Mouse (Mus musculus): ENCODE results near the gene Dmrtc1c2. TPM values are rescaled to one million over a fixed set of nuclear protein-coding genes. Genes with fewer than 3 reads are reported as not detected.
"Not testable (repeated sequence)": the region's sequence is repeated elsewhere in the genome, so short reads cannot be mapped to it uniquely, and the experiment has no call there.

Gene Dmrtc1c2
- not detected in 2 replicates for polyA plus RNA-seq (2015; fragmentation: Nextera tagmentation; extraction: Ambion mirVana)

DNA sequence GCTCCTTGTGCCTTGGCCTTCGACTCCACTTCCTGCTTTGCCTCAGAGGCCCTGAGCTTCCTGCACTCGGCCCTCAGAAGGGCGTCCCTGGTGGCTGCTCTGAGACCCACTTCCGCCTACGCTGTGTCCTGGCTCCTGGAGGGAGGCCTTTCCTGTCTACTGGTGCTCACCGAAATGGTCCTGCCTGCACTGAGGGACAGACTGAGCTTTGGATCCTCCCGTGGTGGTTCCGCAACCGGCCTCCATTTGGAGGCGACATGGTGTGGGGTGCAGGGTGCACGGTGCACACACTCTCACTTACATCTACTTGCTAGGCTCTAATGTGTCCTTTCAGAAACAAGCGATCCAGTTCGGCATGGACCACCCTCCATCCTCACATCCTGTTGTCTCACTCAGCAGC is at the start of gene Dmrtc1c2:
Gene Dmrtc1c2, minus strand, starts transcription at position 101 of the 400 bp plus-strand sequence.
- not testable (repeated sequence) for H3K4me3 ChIP-seq; H3K27me3 ChIP-seq; H3K9ac ChIP-seq; H3K9me3 ChIP-seq; H3K4me2 ChIP-seq; ATAC-seq (ENCODE audit: borderline replicate concordance, extremely low read depth, low FRiP score, low TSS enrichment); H3K4me1 ChIP-seq; H3K36me3 ChIP-seq; H3K27ac ChIP-seq
- WGBS, result 80% methylated on average over 1 of the region's 13 CpGs

- Histone ChIP-seq H3K9me3 (no peaks in the 10 kb centered on the region), H3K36me3 (no peaks in the 10 kb centered on the region), H3K9ac (no peak within 1 kb of the TSS), H3K27ac (no peak within 1 kb of the TSS), H3K4me3 (no peak within 1 kb of the TSS), H3K27me3 (no peaks in the 10 kb centered on the region), H3K4me1 (no peaks in the 10 kb centered on the region), H3K4me2 (no peak within 1 kb of the TSS)
- 75% methylated on average over 6 of the region's 6 CpGs for WGBS
- no peak for ATAC-seq (ENCODE audit: borderline replicate concordance, extremely low read depth, low FRiP score, low TSS enrichment)
Measured at GRCm38 (mm10) chrX:102867871-102868270, 13.5 kb upstream of the Dmrtc1c2 start, which contains the start of gene 1700031F05Rik. Gene 1700031F05Rik, minus strand, starts transcription at chrX:102867971.

DNA sequence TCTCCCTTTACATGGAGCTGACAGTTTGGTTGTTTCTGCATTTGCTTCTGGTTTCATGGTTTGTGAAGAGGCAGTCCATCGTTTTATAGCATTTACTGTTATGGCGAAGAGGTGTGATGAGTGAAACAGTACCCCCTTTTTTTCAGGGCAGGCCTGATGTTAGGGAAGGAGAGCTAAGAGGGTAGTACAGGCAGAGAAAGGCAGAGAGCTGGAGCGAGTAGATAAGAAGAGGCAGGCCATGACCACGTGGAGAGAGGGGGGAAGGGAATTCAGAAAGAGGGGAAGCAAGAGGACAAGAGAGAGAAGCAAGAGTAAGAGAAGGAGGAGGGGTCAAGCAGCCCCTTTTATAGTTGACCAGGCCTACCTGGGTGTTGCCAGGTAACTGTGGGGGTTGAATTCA is 42.1 kb downstream of the Dmrtc1c2 start:
- no peaks in the 10 kb centered on the region for H3K4me1 ChIP-seq
- H3K27ac ChIP-seq, result no peak overlapping the region
- 54% methylated on average over 4 of the region's 4 CpGs for WGBS
- no peak overlapping the region for H3K4me3 ChIP-seq
- no peaks in the 10 kb centered on the region for H3K36me3 ChIP-seq
- no peak overlapping the region for H3K9ac ChIP-seq
- no peak for ATAC-seq (ENCODE audit: borderline replicate concordance, extremely low read depth, low FRiP score, low TSS enrichment)
- peaks cover 4% of the 10 kb centered on the region; the same call in 1 of the 2 replicates for H3K27me3 ChIP-seq
- H3K4me2 ChIP-seq, result no peak overlapping the region
- H3K9me3 ChIP-seq, result no peaks in the 10 kb centered on the region

GRCm38 (mm10) chrX:102802663-102803062 is 51.8 kb downstream of the Dmrtc1c2 start, which contains the start of gene Dmrtc1c1:
Gene Dmrtc1c1, plus strand, starts transcription at chrX:102802963.
- ATAC-seq (ENCODE audit: borderline replicate concordance, extremely low read depth, low FRiP score, low TSS enrichment); H3K4me3 ChIP-seq; H3K9me3 ChIP-seq; H3K4me2 ChIP-seq; H3K36me3 ChIP-seq; H3K4me1 ChIP-seq; H3K27me3 ChIP-seq; H3K9ac ChIP-seq; H3K27ac ChIP-seq: not testable (repeated sequence)
- WGBS, result 91% methylated on average over 4 of the region's 14 CpGs

Other genes starting within 250 kb of the Dmrtc1c2 start
- gene Phka1, start 210.4 kb downstream of the Dmrtc1c2 start, polyA plus RNA-seq (2015; fragmentation: Nextera tagmentation; extraction: Ambion mirVana), result 9.0 and 11.2 TPM in 2 replicates
- not detected in 2 replicates for gene Gm3880, start 167.6 kb downstream of the Dmrtc1c2 start, polyA plus RNA-seq (2015; fragmentation: Nextera tagmentation; extraction: Ambion mirVana)
- gene Gm9112, start 147.0 kb downstream of the Dmrtc1c2 start, polyA plus RNA-seq (2015; fragmentation: Nextera tagmentation; extraction: Ambion mirVana), result not detected in 2 replicates
- not detected in 2 replicates for gene Dmrtc1b, start 146.8 kb downstream of the Dmrtc1c2 start, polyA plus RNA-seq (2015; fragmentation: Nextera tagmentation; extraction: Ambion mirVana)
- gene Dmrtc1c1, start 51.7 kb downstream of the Dmrtc1c2 start, polyA plus RNA-seq (2015; fragmentation: Nextera tagmentation; extraction: Ambion mirVana), result not detected in 2 replicates
- gene 1700031F05Rik, start 13.4 kb upstream of the Dmrtc1c2 start, polyA plus RNA-seq (2015; fragmentation: Nextera tagmentation; extraction: Ambion mirVana), result not detected in 2 replicates
- 0.56 and 0.77 TPM in 2 replicates for gene Dmrtc1a, start 54.1 kb upstream of the Dmrtc1c2 start, polyA plus RNA-seq (2015; fragmentation: Nextera tagmentation; extraction: Ambion mirVana)
- gene 1700011M02Rik, start 54.3 kb upstream of the Dmrtc1c2 start, polyA plus RNA-seq (2015; fragmentation: Nextera tagmentation; extraction: Ambion mirVana), result not detected in 2 replicates
- gene 1700018G05Rik, start 73.8 kb upstream of the Dmrtc1c2 start, polyA plus RNA-seq (2015; fragmentation: Nextera tagmentation; extraction: Ambion mirVana), result not detected in 2 replicates

All from lung, embryonic 15.5 days (tissue).